In the genomic region with DNA sequence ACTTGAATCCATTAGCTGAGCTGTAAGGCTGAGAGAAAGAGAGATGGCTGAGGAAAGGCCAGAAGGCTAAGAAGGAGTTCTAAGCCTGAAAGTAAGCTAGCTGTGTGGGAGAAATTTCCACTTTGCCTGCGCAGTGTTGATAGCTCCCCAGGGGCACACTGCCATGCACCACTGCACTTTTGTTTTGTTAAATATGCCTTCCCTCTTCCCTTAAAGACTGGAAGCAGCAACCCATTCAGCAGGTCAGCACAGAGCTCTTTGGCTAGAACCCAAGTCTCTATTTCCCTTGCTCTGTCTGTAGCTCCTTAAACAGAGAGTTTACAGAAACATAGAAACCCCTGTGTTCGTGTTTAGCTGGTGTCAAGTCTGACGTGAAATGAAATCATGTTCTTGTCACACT, we compare ENCODE assay signal across 16 mouse cellular contexts.
DNase-seq lines count a peak whose midpoint lies in the region; ATAC-seq and TF ChIP-seq lines count a peak whose summit lies in the region.
"Had no signal": no experiment of that assay in that cellular context is flagged by ENCODE, and none has a peak within 500 bp of the region (broad histone marks: within the 10 kb centered on the region; RNA-seq: fewer than 3 reads in every experiment).

No protein-coding gene starts in this region.

- no peaks in the 10 kb centered on the region for H3K27me3 ChIP-seq in stomach, postnatal 0 days (ENCODE audit: control insufficient read depth, insufficient read depth, low read length)
- H3K27me3 ChIP-seq: heart, embryonic 12.5 days; liver, embryonic 12.5 days had no signal

- no peak for ATAC-seq in stomach, postnatal 0 days (ENCODE audit: low FRiP score, low TSS enrichment)
- ATAC-seq: CD4-positive, CD25-positive, alpha-beta regulatory T cell, adult 4 months; liver, embryonic 12.5 days had no signal

- no peak for TF ChIP-seq EP300 in stomach, postnatal 0 days (optimal IDR thresholded peaks at IDR 0.05)

- intact Hi-C loops in heart, postnatal 10 days (cut with DNase I) = no loop called here

- no peak overlapping the region for H3K4me2 ChIP-seq in stomach, postnatal 0 days (replicated peaks; ENCODE audit: low read depth)
- H3K4me2 ChIP-seq: heart, embryonic 12.5 days; liver, embryonic 12.5 days had no signal

- no peak overlapping the region for H3K9ac ChIP-seq in stomach, postnatal 0 days (ENCODE audit: low read length)
- H3K9ac ChIP-seq: heart, embryonic 12.5 days; liver, embryonic 12.5 days had no signal

- no peaks in the 10 kb centered on the region for H3K4me1 ChIP-seq in stomach, postnatal 0 days (replicated peaks; ENCODE audit: control insufficient read depth, insufficient read depth)
- H3K4me1 ChIP-seq: heart, embryonic 12.5 days; liver, embryonic 12.5 days had no signal

- no peaks in the 10 kb centered on the region for H3K36me3 ChIP-seq in stomach, postnatal 0 days (ENCODE audit: control insufficient read depth, insufficient read depth, low read length)
- H3K36me3 ChIP-seq: heart, embryonic 12.5 days; liver, embryonic 12.5 days had no signal

- TF ChIP-seq CTCF in stomach, postnatal 0 days (IDR thresholded peaks at IDR 0.05; ENCODE audit: low read depth) = no peak

- H3K27ac ChIP-seq in stomach, postnatal 0 days (replicated peaks) = no peak overlapping the region
- H3K27ac ChIP-seq: layer of hippocampus, adult 2 months; liver, embryonic 12.5 days had no signal

- no peak overlapping the region for H3K4me3 ChIP-seq in stomach, postnatal 0 days (ENCODE audit: low read depth, low read length)
- H3K4me3 ChIP-seq: heart, embryonic 12.5 days; layer of hippocampus, adult 2 months; liver, embryonic 12.5 days had no signal

- WGBS in stomach, postnatal 0 days = 42% methylated on average over 3 of the region's 3 CpGs

- H3K9me3 ChIP-seq in stomach, postnatal 0 days (ENCODE audit: control insufficient read depth, low read length) = no peaks in the 10 kb centered on the region
- H3K9me3 ChIP-seq: heart, embryonic 12.5 days; liver, embryonic 12.5 days had no signal

- peak; percentile 9 for DNase-seq in kidney, adult 9 months
- DNase-seq in kidney, adult 11 months = no peak
- DNase-seq in R1 (ENCODE audit: low read depth, low spot score) = peak; percentile 41
- peak; percentile 30 for DNase-seq in embryo, embryonic 11 days
- peak; percentile 1 to 9 for DNase-seq in kidney, postnatal 36 days
- DNase-seq in stomach, postnatal 0 days (ENCODE audit: low spot score) = no peak
- DNase-seq in heart, postnatal 10 days = no peak
- DNase-seq in gastrocnemius, adult 18-20 months (ENCODE audit: low spot score) = no peak
- DNase-seq: cerebellum, adult 9-11 months; gastrocnemius, postnatal 14 days; lung, postnatal 14 days; spleen, adult 18-20 months had no signal

Comparison
In these comparisons a context has a peak if more than half of its experiments do, and no peak if none do; other contexts are left out.
1. DNase-seq: peak in kidney, adult 9 months (single experiment), R1 (single experiment), embryo, embryonic 11 days (single experiment) and kidney, postnatal 36 days (2 of 2); none in kidney, adult 11 months (single experiment), stomach, postnatal 0 days (single experiment), heart, postnatal 10 days (0 of 2) and gastrocnemius, adult 18-20 months (single experiment).